Mouse (Mus musculus) spleen, postnatal 14 days (tissue): ENCODE data around the gene Socs1.
"Not testable (repeated sequence)": the region's sequence is repeated elsewhere in the genome, so short reads cannot be mapped to it uniquely, and the experiment has no call there.

Experiments
- DNase-seq, 2 experiments: peaks; one replicate each; pipeline ENCODE4 v3.0.0; 2021 to 2022; ENCODE audit warnings: low spot score in 2 of 2

The Socs1 gene

DNA sequence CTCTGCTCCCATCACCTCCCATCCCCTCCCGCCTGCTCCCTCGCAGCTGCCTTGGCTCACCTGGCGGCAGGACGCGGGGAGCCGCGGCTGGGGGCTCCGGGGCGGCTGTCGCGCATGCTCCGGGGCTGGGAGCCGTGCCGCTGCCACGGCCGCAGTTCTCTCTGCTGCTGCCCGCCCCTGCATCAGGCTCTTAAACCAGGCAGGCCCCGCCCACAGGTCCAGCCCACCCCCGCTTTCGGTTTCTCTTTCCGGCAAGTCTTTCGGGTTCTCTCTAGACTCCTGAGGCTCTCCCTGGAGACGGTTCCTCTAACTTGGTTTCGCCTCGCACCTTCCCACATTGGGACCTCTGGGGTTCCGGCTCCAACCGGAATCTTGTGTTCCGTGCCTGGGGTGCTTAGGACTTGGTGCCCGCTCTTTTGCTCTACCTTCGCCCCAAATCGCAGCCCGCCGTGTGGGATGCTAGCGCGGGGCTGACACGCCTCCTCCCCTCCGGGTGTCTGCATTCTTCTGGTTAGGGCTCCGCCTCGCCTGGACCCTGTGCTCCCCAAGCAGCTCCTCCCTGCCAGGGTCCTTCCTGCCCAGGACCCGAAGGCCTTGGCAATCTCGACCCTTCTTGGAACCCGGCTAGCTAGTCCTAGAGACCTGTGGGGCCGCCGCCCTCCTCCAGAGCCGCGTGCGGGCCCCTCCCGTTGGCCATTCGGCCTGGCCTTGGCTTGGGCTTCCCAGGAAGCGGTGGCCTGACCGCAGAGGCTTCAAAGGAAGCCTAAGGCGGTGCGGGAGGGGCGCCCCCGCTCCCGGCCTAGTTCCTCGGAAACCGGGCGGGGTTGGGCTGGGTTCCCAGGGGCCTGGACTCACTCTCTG, at the start of gene Socs1:
Gene Socs1, minus strand, starts transcription at position 166 of the 861 bp plus-strand sequence.
- peak; percentile 70 to 74 for DNase-seq

DNA sequence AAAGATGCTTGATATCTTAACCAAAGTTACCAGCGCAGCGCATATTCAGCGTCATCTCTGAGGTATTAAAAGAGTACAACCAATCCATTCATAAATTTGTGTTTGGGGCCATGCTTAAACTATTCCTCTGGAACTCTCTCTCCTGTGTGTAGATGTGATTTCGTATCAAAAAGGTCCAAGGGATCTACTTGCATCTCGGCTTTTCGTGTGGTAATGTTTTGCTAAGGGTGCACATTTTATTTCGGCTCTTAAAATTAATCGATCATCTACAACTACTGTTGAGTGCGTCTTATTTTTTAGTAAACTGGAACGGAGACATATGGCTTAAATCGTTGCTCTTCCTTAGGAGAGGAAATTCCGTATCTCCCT, 49.2 kb upstream of the Socs1 start:
- DNase-seq: no peak

DNA sequence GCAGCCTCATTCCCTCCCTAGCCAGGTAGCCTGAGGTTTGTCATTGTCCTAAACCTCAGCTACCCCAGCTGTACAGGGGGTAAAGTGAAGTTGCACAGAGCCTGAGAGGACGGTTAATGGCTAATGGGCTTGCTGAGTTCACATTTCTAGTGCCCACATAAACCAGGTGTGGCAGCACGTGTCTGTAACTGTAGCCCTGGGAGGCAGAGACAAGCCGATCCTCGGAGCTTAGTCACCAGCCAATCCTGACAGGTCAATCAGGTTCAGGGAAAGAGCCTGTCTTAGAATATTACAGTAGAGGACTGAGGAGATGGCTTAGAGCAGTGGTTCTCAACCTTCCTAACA, 43.1 kb upstream of the Socs1 start:
- no peak for DNase-seq

DNA sequence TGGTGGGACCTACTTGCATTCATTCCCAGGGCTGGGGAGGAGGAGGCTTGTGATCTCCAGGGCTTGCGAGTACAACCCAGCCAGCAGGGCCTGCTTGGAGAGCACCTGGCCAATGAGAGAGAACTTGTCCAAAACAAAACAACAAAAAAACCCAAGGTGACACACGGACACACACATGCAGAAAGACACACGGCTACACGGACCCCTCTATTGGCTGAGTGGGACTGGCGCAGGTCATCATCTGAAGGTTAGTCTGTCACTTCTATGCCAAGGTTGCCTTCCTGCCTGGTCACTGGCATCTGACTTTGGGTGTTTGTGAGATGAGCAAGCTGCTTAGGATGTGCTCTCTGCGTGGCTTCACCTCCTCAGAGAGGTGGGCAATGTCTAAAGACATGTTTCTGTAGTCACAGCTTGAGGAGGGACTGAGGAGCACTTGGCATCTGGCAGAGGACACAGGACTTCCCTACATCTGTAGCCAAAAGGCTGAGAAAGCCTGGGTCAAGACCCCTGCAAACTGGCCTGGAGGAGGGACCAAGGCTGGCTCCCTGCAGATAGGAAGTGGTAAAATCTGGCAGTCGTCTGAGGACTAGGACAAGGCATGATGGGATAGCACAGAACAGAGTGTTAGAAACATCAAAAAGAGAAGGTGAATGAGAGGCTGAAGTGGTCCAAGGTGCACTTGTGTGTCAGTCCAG, 42.6 kb upstream of the Socs1 start:
- no peak for DNase-seq

DNA sequence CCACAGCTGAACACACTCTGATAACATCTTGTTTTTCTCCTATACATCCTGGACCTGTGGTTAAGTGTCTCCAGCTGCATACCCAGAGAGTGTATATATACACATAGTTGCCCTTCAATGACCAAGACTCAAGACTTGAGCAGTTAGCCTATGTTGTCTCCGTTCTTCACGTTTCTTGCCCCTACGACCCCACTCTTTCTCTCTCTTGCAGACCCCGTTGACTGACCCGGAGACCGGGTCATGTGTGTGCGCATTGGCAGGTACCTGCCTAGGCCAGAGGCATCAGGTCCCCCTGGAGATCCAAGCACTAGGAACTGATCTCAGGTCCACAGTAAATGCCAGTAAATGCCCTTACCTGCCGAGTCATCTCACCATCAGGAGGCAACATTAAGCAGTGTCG, 41.9 kb upstream of the Socs1 start:
- no peak for DNase-seq

DNA sequence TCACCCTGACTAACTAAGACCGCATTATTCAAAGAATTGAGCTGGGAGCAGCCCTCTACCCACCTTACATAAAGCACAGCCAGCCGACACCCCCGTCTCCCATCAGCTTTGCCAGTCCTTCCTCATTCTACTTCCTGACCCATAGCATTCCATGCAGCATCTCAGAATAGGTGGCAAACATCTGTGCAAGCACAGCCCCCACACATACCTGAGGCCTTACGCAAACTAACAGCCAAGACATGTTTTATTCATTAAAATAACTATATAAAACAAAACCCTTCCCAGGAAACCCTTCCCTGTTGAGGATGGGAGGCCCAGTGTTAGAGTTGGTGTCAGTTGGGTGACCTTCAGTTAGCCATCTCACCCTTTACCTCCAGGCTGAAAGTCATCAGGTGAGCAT, 40.5 kb upstream of the Socs1 start:
- no peak for DNase-seq

DNA sequence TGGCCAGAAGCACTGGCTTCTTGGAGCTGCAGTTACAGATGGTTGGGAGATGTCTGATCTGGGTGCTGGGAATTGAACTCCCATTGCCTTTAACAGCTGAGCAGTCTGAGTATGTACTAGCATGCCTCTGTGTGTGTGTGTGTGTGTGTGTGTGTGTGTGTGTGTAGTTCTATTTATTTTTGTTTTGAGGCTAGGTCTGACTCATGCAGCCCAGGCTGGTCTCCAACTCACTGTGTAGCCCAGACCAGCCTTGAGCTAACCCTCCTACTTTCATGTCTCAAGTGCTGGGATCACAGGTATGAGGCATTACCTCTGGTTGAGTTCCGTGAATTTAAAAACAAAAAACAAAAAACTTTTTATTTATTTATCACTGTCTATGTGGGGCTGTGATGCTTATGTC, 39.2 kb upstream of the Socs1 start:
- no peak for DNase-seq

DNA sequence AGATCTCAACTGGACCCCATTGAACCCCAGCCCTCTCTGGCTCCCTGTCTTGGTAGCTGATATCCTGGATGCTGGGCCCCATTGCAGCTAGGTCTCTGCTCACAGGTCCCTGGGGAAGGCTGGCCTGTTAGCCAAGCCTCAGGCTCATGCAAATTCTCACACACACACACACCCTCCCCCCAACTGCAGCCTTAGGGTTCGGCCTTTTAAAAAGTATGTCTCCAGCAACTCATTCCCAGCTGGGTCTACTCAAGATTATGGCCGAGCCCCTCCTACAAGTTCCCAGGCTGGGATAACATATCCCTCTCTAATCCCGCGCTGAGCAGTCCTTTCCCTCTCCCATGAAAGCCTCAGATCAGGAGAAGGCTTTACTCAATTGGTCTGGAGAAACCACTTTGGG, 36.1 kb upstream of the Socs1 start:
- DNase-seq: no peak

DNA sequence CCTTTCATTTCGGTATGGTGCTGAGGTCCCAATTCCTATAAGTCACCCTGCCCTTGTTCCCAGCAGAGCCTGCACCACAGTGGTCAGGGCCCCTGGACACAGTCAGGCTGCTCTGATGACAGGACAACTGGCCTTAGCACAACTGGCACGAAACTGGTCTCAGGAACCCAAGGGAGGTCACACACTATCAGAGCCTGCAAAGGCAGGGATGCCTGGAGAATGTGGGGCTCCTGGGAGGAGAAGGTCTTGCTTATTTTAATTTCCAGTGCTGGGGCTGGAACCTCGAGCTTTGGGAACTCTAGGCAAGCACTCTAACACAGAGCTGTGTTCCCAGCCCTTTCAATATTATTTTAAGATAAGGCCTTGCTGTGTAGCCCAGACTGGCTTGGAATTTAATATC, 34.6 kb upstream of the Socs1 start:
- DNase-seq: no peak

DNA sequence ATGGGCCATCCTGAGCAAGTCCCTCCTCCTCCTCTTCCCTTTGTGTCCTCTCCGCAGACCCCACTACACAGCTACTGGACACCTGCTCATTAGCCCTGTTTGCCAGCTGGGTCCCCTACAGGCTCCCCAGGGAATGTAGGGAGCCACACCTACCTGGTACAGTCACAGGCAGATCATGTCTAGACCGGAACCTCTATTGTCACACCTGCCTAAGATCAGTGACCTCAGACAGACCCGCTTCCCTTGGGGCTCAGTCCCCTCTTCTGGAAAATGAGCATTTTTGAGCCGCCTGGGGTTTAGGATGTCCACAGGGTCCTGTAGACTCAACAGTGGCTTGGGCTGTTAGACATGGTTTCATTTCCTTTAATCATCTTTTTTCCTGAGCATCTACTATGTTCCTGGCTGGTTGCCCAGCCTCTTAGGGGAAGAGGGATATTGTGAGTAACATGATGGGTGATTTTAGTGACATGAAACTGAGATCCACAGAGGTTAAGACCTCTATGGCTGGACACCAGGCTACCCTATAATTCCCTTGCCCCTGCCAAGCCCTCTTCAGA, 33.3 kb upstream of the Socs1 start:
- no peak for DNase-seq

DNA sequence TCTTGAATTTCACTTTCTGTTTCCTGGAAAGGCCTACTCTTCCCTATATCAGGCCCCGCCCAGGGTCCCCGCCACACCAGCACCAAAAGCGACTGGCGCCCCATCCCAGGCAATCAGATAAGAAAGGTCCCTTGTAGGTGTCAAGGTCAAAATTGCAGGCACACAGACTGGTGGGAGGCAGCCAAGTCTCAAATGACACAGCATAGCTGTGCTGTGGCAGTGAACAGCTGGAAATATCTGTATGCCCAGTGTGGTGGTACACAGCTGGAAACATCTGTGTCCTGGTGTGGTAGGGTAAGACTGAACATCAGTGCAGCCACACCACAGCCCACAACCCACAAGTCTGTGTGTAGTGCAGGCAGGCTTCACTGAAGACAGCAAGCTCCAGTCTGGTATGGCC, 29.5 kb upstream of the Socs1 start:
- DNase-seq: no peak

DNA sequence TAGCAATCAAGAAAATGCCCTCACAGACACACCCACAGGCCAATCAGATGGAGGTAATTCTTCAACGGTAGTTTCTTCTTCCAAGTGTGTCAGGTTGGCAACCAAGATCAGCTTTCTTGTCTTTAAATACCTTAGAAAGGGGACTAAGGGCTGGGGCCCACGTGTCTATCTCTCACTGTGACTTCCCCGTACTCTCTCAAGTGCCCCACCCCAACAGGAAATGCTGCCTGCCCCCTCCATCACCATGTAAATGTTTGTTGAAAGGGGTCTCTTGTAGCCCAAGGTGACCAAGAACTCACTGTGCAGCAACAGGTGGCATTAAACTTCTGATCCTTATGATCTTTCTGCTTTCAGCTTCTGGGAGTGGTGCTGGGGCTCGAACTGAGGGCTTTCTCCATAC, 28.4 kb upstream of the Socs1 start:
- DNase-seq: no peak

DNA sequence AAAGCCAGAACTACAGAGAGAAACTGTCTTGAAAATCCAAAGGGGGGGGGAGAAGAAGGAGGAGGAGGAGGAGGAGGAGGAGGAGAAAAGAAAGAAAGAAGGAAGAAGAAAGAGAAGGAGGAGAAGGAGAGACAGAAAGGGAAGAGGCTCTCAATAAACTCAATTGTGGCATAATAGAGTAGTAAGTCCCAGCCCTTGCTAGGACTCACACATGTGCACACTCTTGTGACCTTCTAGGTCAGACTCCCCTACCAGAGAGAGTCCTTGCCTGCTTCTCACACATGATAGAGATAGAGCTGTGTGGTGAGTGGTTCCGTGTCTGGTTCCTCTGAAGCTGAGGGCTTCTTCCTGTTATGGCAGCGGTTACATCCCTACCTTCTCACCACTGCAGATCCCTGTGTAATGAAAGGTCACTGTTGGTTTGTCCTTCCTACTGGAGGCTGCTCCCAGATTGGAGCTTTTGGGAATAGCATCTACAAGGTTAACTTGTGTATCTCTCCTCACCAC, 27.6 kb upstream of the Socs1 start, which contains the start of gene Gm11172:
Gene Gm11172, plus strand, starts transcription at position 51 of the 507 bp plus-strand sequence.
- DNase-seq: no peak

DNA sequence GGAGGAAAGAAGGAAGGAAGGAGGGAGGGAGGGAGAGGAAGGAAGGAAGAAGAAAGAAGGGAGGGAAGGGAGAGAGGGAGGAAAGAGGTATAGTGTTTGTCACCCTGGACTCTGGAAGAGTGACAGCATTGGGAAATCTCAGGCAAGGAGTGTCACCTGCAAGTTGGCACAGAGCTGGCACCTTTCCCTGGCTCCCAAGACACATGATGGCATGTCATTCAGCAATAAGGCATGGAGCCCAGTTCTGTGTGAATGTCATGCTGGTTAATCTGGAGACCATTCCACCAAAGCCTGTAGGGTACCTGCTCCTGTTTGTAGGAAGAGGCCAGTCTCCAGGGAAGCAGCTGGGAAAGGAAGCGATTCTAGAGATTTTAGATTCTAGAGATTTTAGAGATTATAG, 25.0 kb upstream of the Socs1 start:
- no peak for DNase-seq

DNA sequence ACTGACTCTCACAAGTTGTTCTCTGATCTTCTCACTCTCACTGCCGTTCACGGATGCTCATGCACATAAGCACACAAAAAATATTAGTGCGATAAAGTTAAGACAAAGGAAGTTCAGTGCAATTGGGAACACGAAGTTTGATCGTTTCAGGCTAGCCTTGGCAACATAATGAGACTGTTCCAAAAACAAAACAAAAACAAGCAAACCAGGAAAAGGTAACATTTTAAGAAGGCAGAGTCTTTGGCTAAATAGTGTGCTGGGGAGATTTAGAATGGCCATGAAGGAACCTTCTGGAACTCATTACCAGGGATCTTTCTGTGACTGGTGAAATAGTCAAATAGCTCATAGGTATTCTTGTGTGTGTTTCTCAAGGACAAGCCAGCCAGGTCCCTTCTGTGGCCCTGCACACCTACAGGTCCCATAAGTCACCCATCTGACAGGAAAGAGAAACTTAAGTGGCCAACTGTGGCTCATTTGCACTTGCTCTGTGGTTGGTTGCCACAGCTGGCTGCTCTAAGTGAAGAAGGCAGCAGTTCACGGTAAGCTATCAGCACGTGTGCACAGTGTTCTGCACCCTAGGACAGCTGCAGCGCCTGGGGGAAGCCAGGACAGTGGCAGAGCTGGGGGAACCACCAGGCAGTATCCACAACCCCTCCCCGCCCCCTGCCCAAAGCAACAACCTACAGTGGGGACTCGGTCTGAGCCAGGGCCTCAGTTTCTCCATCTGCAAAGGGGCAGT, 20.6 kb upstream of the Socs1 start, which contains the start of gene Prm1:
Gene Prm1, minus strand, starts transcription at position 51 of the 739 bp plus-strand sequence.
- peak in 1 of 2 experiments; percentile 21 for DNase-seq

DNA sequence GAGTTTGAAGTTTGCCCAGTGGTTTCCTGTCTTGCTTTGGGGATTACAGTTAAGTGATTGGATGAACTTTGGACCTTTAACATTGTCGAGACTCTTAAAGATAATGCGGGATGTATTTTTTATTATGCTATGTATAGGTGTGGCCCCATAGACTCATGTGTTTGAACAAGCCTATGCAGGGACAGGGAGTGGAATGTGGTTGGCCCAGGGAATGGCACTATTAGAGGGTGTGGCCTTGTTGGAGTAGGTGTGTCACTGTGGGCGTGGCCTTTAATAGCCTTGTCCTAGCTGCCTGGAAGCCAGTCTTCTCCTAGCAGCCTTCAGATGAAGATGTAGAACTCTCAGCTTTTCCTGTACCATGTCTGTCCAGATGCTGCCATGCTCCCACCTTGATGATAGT, 17.1 kb upstream of the Socs1 start:
- not testable (repeated sequence) for DNase-seq

DNA sequence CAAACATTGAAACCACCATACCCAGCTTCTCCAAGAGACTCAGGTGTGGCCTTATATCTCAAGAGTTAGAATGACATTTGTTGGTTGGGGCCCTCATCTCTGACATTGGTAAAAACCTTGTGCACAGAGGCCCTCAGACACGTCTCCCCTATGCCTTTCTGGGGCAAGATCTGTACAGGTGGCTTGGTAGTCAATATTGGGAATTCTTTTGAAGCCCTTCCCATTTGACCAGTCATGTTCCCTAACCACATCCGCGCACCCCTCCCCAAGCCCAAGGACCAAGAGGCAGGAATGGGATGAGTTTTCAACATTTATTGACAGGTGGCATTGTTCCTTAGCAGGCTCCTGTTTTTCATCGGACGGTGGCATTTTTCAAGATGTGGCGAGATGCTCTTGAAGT, 10.7 kb upstream of the Socs1 start, which contains the start of gene Prm2:
Gene Prm2, minus strand, starts transcription at position 101 of the 400 bp plus-strand sequence.
- no peak for DNase-seq

DNA sequence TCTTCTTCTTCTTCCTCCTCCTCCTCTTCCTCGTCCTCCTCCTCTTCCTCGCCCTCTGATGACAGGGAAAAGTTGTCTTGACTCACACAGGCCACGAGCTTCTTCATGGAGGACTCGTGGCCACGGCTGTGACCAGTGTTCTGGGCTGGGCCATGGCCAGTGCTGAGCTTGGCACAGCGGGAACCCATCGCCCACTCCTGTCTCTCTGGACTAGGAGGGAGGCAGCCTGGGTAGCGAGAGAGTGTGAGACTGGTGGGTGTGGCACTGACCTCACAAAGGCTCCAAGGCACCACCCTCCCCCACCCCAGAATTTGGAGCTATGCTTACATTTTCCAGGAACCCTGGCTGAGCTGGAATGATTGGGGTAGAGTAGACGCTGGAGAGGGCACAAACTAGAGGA, 5.4 kb upstream of the Socs1 start, which contains the start of gene Prm3:
Gene Prm3, minus strand, starts transcription at position 213 of the 400 bp plus-strand sequence.
- no peak for DNase-seq

DNA sequence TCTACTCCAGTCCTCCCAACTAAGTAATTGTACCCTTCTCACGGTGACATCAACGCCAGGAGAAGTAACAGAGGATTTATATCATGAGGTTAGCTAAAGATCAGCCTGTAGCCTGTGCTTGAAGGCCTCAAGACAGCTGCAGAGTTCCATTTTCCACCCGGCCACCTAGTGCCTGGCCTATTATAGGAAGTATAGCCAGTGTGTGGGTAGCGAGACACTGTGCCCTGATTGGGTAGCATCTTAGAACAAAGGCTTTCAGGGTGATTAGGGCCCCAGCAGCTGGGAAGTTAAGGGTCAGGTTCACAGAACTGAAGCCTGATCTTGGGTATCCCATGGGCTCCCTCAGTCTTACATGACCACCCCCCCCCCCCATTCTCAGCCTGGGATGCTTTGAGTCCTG, 3.5 kb upstream of the Socs1 start:
- no peak for DNase-seq

DNA sequence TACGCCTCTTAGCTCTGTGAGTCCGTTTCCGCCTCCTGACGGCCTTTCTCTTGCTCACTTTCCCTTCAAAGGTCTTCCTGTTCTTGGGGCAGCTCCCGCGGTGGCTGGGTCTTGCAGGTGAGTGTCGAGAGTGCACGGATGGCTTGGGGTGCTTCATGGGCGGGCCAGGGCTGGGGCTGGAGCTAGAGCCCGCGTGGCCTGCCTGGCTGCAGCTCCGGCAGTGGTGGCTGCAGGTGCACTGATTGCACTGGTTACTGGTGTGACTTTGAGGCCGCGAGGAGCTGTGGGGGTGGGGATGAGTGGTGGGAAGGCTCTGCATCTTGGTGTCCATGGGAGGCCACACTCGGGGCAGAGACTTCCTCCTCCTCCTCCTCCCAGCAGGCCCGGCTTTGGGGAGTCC, 2.9 kb upstream of the Socs1 start, which contains the start of gene Tnp2:
Gene Tnp2, minus strand, starts transcription at position 390 of the 400 bp plus-strand sequence.
- DNase-seq: no peak

DNA sequence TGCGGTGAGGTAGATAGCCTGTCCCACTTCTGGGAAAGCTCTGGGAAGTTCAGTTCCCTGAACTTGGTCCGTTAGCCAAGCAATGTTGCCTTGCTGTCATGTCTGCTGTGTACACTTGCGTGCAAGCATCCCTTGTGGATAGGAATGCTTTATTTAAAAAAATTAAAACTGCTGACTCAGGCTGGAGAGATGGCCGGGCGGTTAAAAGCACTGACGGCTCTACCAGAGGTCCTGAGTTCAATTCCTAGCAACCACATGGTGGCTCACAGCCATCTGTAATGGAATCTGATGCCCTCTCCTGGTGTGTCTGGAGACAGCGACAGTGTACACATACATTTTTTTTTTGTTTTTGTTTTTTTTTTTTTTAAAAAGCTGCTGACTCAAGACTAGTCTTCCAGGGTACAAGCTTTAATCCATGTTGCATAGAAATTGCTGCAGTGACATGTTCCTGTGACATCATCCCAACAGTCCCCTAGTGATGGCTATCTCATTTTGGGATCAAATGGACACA, 2.3 kb upstream of the Socs1 start:
- DNase-seq: no peak
